Mouse (Mus musculus): ENCODE measurements around the gene Fggy.

Fggy gene

GRCm38 (mm10) chr4:95557333-95557956 is at the start of gene Fggy:
Gene Fggy (plus strand): TSS chr4:95557507.
- DNase-seq (ENCODE audit: low spot score), result peak; percentile 95

GRCm38 (mm10) chr4:95507946-95508311 is 49.4 kb upstream of the Fggy start:
- no peak for DNase-seq (ENCODE audit: low spot score)

- DNase-seq (ENCODE audit: low spot score), result no peak
Observed at GRCm38 (mm10) chr4:95518382-95518781, 38.9 kb upstream of the Fggy start.

GRCm38 (mm10) chr4:95519975-95520642 is 37.2 kb upstream of the Fggy start:
- no peak for DNase-seq (ENCODE audit: low spot score)

GRCm38 (mm10) chr4:95520643-95521032 is 36.7 kb upstream of the Fggy start:
- DNase-seq (ENCODE audit: low spot score), result peak; percentile 7

GRCm38 (mm10) chr4:95526588-95526987 is 30.7 kb upstream of the Fggy start:
- no peak for DNase-seq (ENCODE audit: low spot score)

GRCm38 (mm10) chr4:95530757-95531156 is 26.6 kb upstream of the Fggy start:
- no peak for DNase-seq (ENCODE audit: low spot score)

GRCm38 (mm10) chr4:95533946-95534345 is 23.4 kb upstream of the Fggy start:
- no peak for DNase-seq (ENCODE audit: low spot score)

- no peak for DNase-seq (ENCODE audit: low spot score)
Observed at GRCm38 (mm10) chr4:95541382-95542038, 15.8 kb upstream of the Fggy start.

- no peak for DNase-seq (ENCODE audit: low spot score)
Observed at GRCm38 (mm10) chr4:95542039-95542790, 15.1 kb upstream of the Fggy start.

GRCm38 (mm10) chr4:95543529-95543928 is 13.8 kb upstream of the Fggy start:
- no peak for DNase-seq (ENCODE audit: low spot score)

- DNase-seq (ENCODE audit: low spot score), result peak; percentile 6
Observed at GRCm38 (mm10) chr4:95556663-95557332, 509 bp upstream of the Fggy start.

GRCm38 (mm10) chr4:95558271-95558888 is 1.1 kb downstream of the Fggy start:
- peak; percentile 23 for DNase-seq (ENCODE audit: low spot score)

GRCm38 (mm10) chr4:95571621-95572020 is 14.3 kb downstream of the Fggy start:
- no peak for DNase-seq (ENCODE audit: low spot score)

- DNase-seq (ENCODE audit: low spot score), result no peak
Observed at GRCm38 (mm10) chr4:95573704-95574103, 16.4 kb downstream of the Fggy start.

- DNase-seq (ENCODE audit: low spot score), result no peak
Observed at GRCm38 (mm10) chr4:95575411-95575911, 18.2 kb downstream of the Fggy start.

- DNase-seq (ENCODE audit: low spot score), result no peak
Observed at GRCm38 (mm10) chr4:95579183-95579582, 21.9 kb downstream of the Fggy start.

GRCm38 (mm10) chr4:95584107-95584762 is 26.9 kb downstream of the Fggy start:
- no peak for DNase-seq (ENCODE audit: low spot score)

- no peak for DNase-seq (ENCODE audit: low spot score)
Observed at GRCm38 (mm10) chr4:95586274-95587001, 29.1 kb downstream of the Fggy start.

- DNase-seq (ENCODE audit: low spot score), result no peak
Observed at GRCm38 (mm10) chr4:95588722-95589283, 31.5 kb downstream of the Fggy start.

Measured in MN1 (cell line).